In genomic region chr1:166173621-166174020, GRCm38 (mm10) we compare ENCODE assay signal across 23 mouse cellular contexts. TPM values are rescaled to one million over a fixed set of nuclear protein-coding genes. Genes with fewer than 3 reads are reported as not detected.
"Had no signal": no experiment of that assay in that cellular context is flagged by ENCODE, and none has a peak within 500 bp of the region (broad histone marks: within the 10 kb centered on the region; RNA-seq: fewer than 3 reads in every experiment).

No protein-coding gene starts in this region.

- H3K9me3 ChIP-seq: liver, embryonic 15.5 days; lung, embryonic 15.5 days; midbrain, embryonic 12.5 days; midbrain, embryonic 15.5 days; neural tube, embryonic 12.5 days had no signal

- H3K36me3 ChIP-seq: liver, embryonic 15.5 days; lung, embryonic 15.5 days; midbrain, embryonic 12.5 days; midbrain, embryonic 15.5 days; neural tube, embryonic 12.5 days had no signal

- H3K4me1 ChIP-seq: liver, embryonic 15.5 days; lung, embryonic 15.5 days; megakaryocyte, embryonic 14.5 days; midbrain, embryonic 12.5 days; midbrain, embryonic 15.5 days; neural tube, embryonic 12.5 days had no signal

- H3K4me2 ChIP-seq: liver, embryonic 15.5 days; lung, embryonic 15.5 days; midbrain, embryonic 12.5 days; midbrain, embryonic 15.5 days; neural tube, embryonic 12.5 days had no signal

- H3K9ac ChIP-seq: liver, embryonic 15.5 days; liver, postnatal 0 days; lung, embryonic 15.5 days; midbrain, embryonic 12.5 days; midbrain, embryonic 15.5 days; neural tube, embryonic 12.5 days had no signal

- ATAC-seq: liver, postnatal 0 days; lung, postnatal 0 days; midbrain, embryonic 15.5 days had no signal

- H3K4me3 ChIP-seq: liver, embryonic 15.5 days; lung, embryonic 15.5 days; megakaryocyte, embryonic 14.5 days; midbrain, embryonic 12.5 days; midbrain, embryonic 15.5 days; neural tube, embryonic 12.5 days had no signal

- H3K27ac ChIP-seq: liver, embryonic 15.5 days; lung, embryonic 15.5 days; macrophage; midbrain, embryonic 12.5 days; midbrain, embryonic 15.5 days; neural tube, embryonic 12.5 days had no signal

- DNase-seq: liver, postnatal 0 days; lung, adult 2 months; lung, postnatal 14 days; lung, postnatal 36 days; right cerebral cortex, postnatal 14 days; right cerebral cortex, postnatal 4 days; spleen, adult 18-20 months; thymus, adult 18-20 months; thymus, postnatal 14 days; thymus, postnatal 36 days had no signal

- H3K27me3 ChIP-seq: liver, embryonic 15.5 days; lung, embryonic 15.5 days; midbrain, embryonic 12.5 days; midbrain, embryonic 15.5 days; neural tube, embryonic 12.5 days had no signal

RNA-seq across cellular contexts. Expression of gene Gpa33, which starts 43.6 kb away (rescaled TPM):
- total RNA-seq: megakaryocyte progenitor cell, adult 5-6 weeks; midbrain, postnatal 0 days; monocyte, adult 5-6 weeks; neutrophil, adult 5-6 weeks had no signal
- polyA plus RNA-seq: liver, postnatal 0 days; lung, embryonic 15.5 days; macrophage; midbrain, embryonic 15.5 days; neural tube, embryonic 14.5 days had no signal

RNA-seq across cellular contexts. Expression of gene Dusp27, which starts 45.9 kb away (rescaled TPM):
- total RNA-seq: megakaryocyte progenitor cell, adult 5-6 weeks; monocyte, adult 5-6 weeks; neutrophil, adult 5-6 weeks had no signal
